Mouse (Mus musculus) heart, postnatal 4 days (tissue): ENCODE measurements around the gene Ldlrad2. TPM values are rescaled to one million over a fixed set of nuclear protein-coding genes. Genes with fewer than 3 reads are reported as not detected.

ENCODE experiments used
- DNase-seq: peaks from one replicate; pipeline ENCODE4 v3.0.0; 2021
- microRNA-seq, 2 experiments: library from miRNA; unstranded; fragments of <30 nt; microRNA quantifications; one replicate each; pipeline ENCODE4 v1.2.0; 2021 to 2022
- total RNA-seq, 2 experiments: library from RNA; stranded (reverse); gene quantifications; 2 replicates each; pipeline ENCODE4 v1.2.3; 2021

Ldlrad2 gene
- total RNA-seq, 2 experiments from 2014 or later: not detected

DNA sequence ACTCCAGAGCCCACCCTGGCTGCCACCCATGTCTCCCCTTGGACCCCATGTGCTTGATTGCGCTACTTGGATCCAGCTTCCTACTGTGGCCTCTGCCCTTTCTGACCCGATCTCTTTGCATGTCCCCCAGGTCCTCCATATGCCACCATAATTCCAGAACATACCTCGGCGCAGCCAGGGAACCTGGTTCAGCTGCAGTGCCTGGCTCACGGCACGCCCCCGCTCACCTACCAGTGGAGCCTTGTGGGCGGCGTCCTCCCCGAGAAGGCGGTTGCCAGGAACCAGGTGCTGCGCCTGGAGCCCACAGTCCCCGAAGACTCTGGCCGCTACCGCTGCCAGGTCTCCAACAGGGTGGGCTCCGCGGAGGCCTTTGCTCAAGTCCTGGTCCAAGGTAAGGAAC is 20.9 kb downstream of the Ldlrad2 start:
- DNase-seq: no peak

DNA sequence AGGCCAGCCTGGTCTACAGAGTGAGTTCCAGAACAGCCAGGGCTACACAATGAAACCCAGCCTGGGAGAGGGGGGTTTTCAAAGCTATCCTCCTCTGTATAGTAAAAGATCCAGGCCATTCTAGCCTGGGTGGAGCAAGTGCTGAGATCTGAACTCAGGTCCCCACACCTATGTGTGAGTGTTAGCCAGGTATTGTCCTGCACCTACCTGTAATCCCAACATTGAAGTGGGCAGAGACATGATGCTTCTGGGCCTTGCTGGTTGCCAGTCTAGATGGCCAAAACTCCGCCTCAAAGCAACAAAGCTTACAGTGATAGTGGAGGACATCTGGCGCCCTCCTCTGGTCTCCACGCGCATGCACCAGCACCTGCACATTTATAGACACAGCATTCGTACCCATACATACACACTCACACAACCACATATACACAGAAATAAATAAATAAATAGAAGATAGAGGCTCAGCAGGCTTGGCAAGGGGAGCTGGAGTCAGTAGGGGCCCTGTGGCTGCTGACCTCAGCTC is 28.3 kb downstream of the Ldlrad2 start:
- peak; percentile 56 for DNase-seq

DNA sequence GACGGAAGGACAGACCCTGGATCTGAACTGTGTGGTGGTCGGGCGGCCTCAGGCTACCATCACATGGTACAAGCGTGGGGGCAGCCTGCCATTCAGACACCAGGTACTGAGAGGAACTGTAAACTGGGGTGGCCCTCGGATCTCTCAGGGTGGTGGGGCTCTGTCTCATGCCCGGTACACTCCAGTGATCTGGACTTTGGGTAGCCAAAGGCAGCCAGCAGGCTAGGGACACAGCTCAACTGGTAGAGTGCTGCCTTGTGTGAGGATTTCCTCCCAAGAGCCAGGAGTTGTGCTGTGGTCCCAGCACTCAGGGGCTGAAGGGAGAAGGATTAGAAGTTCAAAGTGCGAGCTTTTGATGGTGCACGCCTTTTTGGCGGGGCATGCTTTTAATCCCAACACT is 28.8 kb downstream of the Ldlrad2 start:
- no peak for DNase-seq

DNA sequence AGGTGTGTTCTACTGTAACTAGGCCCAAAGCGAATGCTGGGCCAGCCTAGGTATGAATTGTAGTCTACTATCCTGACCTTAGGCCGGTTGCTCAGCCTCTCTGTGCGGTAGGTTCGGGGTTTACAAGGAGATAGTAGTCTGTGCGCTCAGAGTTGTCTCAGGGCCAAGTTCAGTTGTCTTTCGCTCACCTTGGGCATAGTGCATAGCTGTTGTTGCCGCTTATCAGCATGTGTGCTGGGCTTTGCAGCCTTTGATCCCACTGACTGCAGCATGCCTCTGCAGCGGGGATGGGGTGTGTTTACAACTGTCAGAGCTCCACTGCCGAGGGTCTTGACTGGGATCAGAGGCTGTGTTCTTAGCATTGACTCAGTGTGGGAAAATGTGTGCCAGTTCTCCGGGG is 31.4 kb downstream of the Ldlrad2 start:
- no peak for DNase-seq

GRCm38 (mm10) chr4:137540356-137540755 is 34.0 kb downstream of the Ldlrad2 start:
- peak; percentile 50 for DNase-seq

GRCm38 (mm10) chr4:137527872-137528271 is 46.5 kb downstream of the Ldlrad2 start:
- no peak for DNase-seq

DNA sequence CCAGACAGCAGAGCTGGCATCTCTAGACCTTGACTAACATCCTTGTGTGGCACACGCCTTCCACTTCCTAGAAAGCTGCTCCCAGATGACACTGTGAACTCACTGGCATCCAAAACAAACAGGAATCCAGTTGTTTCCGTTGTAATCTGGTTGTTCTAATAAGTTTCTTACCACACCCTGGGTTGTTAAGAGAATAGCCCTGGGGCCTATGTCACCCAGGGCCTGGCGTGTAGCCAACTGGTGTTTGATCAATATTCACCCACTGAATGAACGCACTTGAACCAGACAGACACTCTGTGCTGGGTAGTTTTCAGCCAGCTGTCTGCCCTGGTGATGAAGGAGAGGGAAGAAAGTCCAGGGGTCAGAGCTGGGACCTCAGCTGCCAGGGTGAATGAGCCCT is 47.0 kb downstream of the Ldlrad2 start:
- no peak for DNase-seq

GRCm38 (mm10) chr4:137525426-137525825 is 48.9 kb downstream of the Ldlrad2 start:
- DNase-seq: no peak

Small RNAs within 50 kb of the gene (microRNA-seq; reads per million reads assigned to microRNA genes)
- gene Mir7018: 3.5 to 11.7 reads per million in 2 experiments

Other genes starting within 250 kb of the Ldlrad2 start
- 100 to 1,000 TPM; 276 to 285 TPM for gene Cdc42, start 216.8 kb downstream of the Ldlrad2 start, total RNA-seq
- not detected for gene Cela3a, start 164.8 kb downstream of the Ldlrad2 start, total RNA-seq
- gene Cela3b, start 144.0 kb downstream of the Ldlrad2 start, total RNA-seq: not detected
- gene 1700013G24Rik, start 121.3 kb downstream of the Ldlrad2 start, total RNA-seq: not detected
- 100 to 1,000 TPM; 467 to 506 TPM for gene Hspg2, start 105.8 kb downstream of the Ldlrad2 start, total RNA-seq
- gene Usp48, start 19.2 kb upstream of the Ldlrad2 start, total RNA-seq: 10 to 100 TPM; 42.1 to 51.7 TPM
- 10 to 100 TPM in 1 of 2 experiments, 1 to 10 TPM in 1; 6.9 to 14.3 TPM for gene Rap1gap, start 90.2 kb upstream of the Ldlrad2 start, total RNA-seq
- 1 to 10 TPM; 8.9 to 9.0 TPM for gene Alpl, start 221.8 kb upstream of the Ldlrad2 start, total RNA-seq